Mouse (Mus musculus): ENCODE data around the gene Enox1. TPM values are rescaled to one million over a fixed set of nuclear protein-coding genes. Genes with fewer than 3 reads are reported as not detected.

Enox1 gene
- total RNA-seq, 2 experiments from 2014 or later = 0.48 to 1.1 TPM

DNA sequence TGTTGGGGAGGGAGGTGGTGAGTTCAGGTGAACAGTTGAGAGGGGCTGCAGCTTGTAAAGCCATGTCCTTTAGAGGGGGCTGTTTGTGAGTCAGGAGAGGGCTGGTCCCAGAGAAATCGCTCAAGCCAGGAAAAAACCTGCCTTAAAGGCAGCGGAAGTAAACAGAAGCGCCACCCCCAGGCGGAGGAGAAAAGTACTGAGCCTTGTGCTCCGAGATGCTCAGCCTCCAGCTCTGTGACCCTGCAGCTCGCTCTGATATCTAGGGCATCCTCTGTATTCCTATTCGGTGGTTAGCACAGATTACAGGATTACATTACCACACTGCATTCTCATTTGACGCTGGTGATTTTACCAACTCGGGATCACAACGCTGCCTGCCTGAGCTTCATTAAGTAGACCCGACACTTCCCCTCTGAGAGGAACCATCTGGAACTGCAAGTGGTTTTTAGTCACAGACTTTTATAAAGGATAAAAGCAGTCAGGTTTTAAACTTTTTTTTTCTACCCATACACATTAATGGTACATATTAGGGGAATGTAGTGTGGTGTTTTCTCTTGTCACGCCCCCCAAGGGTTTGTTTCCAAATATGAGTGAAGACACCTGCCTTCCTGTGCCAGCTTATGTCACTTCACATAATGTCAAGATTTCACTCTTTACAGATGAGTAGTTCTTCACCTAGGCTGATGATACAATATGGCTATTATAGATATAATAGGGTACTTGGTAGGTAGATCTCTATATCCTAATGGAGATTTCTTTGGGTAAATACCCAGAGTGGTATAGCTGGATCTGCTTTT, 552.0 kb downstream of the Enox1 start:
- no peak overlapping the region for H3K4me3 ChIP-seq
- no peak; the same call in 1 of the 2 replicates for TF ChIP-seq CTCF (IDR thresholded peaks at IDR 0.05)
- H3K27ac ChIP-seq = no peak overlapping the region
- intact Hi-C loops (cut with DNase I) = no loop called here
- no peak for DNase-seq

DNA sequence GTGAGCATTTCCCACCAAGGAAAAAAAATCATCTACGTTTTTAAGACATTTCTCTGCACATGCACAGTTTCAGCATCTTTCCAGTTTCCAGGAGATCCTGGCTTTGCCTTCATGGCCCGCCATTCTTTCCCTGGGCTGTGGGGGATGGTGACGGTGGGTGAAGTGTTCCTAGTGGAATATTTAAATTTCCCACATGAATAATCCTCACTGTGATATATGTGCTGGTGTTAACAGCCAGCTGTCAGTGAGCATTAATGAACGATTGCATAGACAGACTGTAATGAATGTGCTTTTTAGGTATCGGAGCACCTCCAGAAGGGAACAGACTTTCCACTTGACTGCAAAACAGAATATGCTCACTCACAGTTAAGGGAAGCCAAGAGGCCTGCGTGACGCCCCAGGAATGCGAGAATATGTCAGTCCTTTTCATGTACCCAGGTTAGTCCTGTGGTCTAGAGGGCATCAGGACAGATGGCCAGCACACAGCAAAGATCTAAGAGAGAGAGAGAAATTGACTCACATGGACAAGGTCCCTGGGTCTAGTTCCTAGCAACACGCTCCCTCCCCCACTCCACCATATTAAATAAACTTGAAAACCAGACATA, 558.5 kb downstream of the Enox1 start:
- intact Hi-C loops (cut with DNase I) = no loop called here

DNA sequence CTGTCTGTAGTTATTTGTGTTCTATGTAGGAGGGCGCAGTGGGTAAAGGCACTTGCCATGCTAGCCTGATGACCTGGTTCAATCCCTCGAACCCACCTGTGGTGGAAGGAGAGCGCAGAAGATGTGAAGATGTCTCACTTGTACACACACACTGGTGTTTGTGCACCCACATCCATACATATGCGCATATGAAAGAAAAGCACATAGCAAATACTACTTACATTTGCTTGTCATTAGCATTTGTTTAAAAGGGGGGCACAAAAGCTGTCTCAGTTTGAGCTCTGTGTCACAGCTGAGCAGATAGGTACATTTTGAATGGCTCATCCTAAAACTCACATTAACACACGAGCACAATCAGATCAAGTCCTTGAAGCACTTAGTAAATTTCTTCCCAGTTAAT, 560.4 kb downstream of the Enox1 start:
- no peak overlapping the region for H3K4me3 ChIP-seq
- no peak overlapping the region for H3K27ac ChIP-seq
- no peak for DNase-seq
- TF ChIP-seq CTCF (IDR thresholded peaks at IDR 0.05) = no peak
- intact Hi-C loops (cut with DNase I) = no loop called here

More for the DNA sequence above, 558.5 kb downstream of the Enox1 start:
- TF ChIP-seq CTCF (IDR thresholded peaks at IDR 0.05) = no peak
- no peak overlapping the region for H3K27ac ChIP-seq
- H3K4me3 ChIP-seq = no peak overlapping the region
- no peak for DNase-seq

DNA sequence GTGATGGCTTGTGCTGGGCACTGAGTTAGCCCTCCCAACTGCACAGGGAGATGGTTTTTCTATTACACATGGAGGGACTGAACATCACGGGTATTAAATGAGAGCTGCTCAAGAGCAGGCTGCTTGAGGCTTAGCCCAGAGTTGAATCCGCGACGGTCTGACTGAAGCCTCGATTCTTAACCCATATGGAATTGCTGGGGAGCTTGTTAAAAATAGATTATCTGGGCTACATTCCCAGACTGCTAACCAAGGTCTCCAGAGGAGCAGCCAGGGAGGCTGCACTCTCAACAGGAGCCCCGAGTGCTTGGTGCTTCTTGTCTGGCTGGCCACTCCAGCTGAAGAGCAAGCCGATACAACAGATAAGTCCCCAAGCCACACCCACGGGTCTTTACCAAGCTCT, 562.3 kb downstream of the Enox1 start:
- Histone ChIP-seq H3K4me3 (no peak overlapping the region), H3K27ac (no peak overlapping the region)
- intact Hi-C loops (cut with DNase I) = no loop called here
- DNase-seq = peak; percentile 28
- no peak for TF ChIP-seq CTCF (IDR thresholded peaks at IDR 0.05)

DNA sequence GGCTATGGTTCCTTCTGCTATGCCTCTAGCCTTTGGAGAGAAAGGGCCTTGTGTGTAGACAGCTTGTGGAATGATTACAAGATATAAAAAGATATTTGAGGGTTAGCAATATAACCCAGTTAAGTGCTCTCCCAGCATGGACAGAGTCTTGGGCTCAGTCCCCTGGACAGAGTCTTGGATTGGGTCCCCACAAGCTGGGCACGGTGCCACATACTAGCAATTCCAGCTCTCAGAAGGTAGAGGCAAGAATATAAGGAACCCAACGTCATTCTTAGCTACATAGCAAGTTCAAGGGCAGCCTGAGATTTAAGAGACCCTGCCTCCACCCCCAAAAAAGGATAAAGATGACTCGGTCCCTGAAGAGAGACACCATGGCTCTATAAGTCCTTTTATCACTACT, 581.5 kb downstream of the Enox1 start:
- no peak for TF ChIP-seq CTCF (IDR thresholded peaks at IDR 0.05)
- no peak overlapping the region for H3K4me3 ChIP-seq
- intact Hi-C loops (cut with DNase I) = no loop called here

DNA sequence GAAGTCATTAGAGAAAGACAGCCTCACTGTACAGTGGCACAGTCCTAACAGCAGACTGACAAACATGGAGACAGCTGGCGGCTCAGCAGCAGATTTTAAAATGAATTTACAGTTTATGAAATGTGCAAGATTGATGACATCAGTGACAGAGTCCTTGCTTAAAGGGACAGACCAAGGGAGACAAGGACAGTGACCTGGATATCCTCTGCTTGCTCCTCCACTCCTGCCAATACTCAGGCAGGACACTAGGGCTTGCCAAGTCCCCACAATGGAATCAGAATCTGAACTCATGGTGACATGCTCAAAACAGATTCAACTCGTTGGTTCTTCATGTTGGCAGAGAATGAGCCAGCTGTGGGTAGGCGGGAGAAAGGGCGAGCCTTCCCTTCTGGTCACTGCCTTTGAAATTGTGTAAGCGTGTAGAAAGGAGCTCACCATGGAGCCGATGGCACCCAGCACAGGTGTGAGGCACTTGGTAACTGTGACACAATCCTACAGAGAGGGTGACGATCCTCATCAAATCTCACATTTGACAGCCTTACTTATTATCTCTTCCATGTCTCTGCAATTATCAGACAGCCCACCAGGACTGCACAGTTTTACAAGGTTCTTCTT, 582.3 kb downstream of the Enox1 start:
- Histone ChIP-seq H3K27ac (no peak overlapping the region), H3K4me3 (no peak overlapping the region)
- intact Hi-C loops (cut with DNase I) = no loop called here
- TF ChIP-seq CTCF (IDR thresholded peaks at IDR 0.05) = no peak
- no peak for DNase-seq

More for the DNA sequence above, 581.5 kb downstream of the Enox1 start:
- no peak overlapping the region for H3K27ac ChIP-seq
- no peak for DNase-seq

DNA sequence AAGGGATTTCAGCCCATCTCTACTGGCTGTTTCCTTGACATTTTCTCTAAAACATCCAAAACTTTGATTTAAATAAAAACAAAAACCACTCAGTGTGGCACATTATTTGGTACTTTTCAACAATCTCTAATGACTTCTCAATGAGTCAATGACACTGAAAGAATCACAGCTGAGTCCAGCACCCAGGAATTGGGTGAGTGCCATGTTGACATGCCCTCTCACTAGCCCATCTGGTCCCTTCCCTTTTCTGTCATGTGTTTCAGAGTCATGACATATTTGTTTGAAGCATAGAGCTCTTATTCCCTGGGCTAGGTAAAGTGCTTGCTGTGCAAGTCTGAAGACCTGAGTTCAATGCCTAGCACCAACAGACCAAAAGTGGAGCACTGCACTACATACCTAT, 582.8 kb downstream of the Enox1 start:
- no peak for TF ChIP-seq CTCF (IDR thresholded peaks at IDR 0.05)
- DNase-seq = no peak
- H3K4me3 ChIP-seq = no peak overlapping the region
- intact Hi-C loops (cut with DNase I) = no loop called here
- no peak overlapping the region for H3K27ac ChIP-seq

DNA sequence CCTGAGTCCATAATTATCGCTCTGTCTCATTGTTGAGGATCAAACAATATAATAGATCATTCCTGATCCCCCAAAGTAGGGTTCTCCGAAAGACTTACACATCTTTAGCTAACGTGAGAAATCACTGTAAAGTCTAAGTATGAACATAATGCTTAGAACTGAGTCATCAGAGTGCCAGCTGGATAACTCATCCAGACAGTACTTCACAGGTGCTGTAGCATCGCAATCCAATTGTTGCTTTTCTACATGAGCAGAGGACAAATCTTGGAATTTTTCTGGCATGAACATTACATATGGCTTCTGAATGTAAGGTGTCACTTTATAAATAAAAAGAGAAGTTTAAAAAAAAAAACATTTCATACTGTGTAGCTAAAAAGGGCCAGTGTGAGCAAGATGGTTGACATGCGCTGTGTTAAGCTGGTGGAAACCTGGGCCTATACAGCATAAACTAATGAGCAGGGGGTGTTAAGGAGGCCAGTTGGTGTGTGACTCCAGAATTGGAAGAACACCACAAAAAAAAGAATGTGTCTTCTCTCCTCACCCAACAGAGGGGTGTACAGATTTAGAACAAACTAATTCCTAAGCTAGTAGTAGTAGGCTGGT, 588.2 kb downstream of the Enox1 start:
- Histone ChIP-seq H3K27ac (no peak overlapping the region), H3K4me3 (no peak overlapping the region)
- TF ChIP-seq CTCF (IDR thresholded peaks at IDR 0.05) = no peak
- no peak for DNase-seq
- intact Hi-C loops (cut with DNase I) = loop anchor here (10.0 kb wide), 1 partner anchor 180 kb away; no protein-coding TSS in a partner anchor

DNA sequence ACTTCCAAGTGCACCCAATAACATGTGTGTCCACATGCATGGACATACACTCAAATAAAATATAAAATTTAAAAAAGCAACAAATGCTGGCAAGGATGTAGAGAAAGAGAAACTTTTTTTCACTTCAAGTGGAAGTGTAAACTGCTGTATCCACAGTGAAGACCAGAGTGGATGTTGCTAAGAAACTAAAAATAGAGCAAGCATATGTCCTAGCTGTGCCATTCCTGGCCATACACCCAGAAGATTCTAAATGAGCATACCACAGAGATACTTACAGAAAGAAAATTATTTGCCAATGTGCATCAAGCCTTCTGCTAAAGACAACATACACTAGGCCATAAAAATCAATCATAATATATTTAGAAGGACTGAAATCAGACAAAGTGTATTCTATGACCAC, 592.4 kb downstream of the Enox1 start:
- H3K4me3 ChIP-seq = no peak overlapping the region
- intact Hi-C loops (cut with DNase I) = loop anchor here (10.0 kb wide), 1 partner anchor 176 kb away; no protein-coding TSS in a partner anchor
- no peak for DNase-seq
- TF ChIP-seq CTCF (IDR thresholded peaks at IDR 0.05) = no peak
- no peak overlapping the region for H3K27ac ChIP-seq

Other genes starting within 250 kb of the Enox1 start
- gene Ccdc122, start 120.0 kb upstream of the Enox1 start, total RNA-seq (2021) = 1 to 10 TPM; 1.1 to 2.4 TPM
- under 1 TPM; 0.66 to 0.75 TPM for gene Lacc1, start 119.9 kb upstream of the Enox1 start, total RNA-seq (2021)

All from gastrocnemius, adult 2 months (tissue).